Mouse (Mus musculus): Measurements from ENCODE around the gene Prkar2a. TPM values are rescaled to one million over a fixed set of nuclear protein-coding genes. Genes with fewer than 3 reads are reported as not detected.

Gene Prkar2a
- total RNA-seq, 2 experiments from 2014 or later = 43.9 to 47.9 TPM

DNA sequence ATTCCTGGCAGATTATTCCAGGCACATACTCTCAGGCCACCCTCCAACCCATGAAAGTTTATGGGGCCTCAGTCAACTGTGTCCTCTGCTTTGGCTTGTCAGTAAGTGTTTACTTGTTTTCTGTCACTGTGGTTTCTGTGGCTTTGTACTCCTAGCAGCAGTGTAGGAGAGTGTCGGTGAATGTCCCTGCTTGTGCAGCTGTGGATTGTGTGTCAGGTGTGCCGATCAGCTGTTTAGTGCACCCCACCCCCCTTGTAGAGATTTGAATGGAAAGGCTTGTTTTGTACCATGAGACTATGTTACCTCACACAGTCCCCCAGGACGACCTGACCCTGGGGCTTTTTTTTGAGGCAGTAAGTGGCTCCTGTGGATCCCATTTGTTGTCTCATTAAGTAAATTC is 103.6 kb downstream of the Prkar2a start:
- no peak for DNase-seq (ENCODE audit: low spot score in 2 of 2)

DNA sequence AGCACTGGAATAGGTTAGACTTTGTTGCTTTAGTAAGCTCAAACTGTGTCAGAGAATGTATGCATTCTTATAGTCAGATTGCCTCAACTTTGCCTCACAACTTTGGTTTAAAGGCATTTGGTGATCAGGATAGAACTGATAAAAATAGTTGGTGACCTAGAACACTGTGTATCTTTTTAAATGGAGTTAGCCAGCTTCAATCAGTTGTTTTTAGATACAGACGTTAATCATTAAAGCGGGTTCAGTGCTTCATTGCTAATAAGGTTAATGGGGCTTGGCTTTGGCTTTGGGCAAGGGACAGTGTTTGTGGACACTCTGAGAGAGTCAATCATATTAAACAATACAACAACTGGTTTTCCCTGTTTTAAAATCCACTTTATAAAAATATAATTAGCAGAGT is 106.2 kb downstream of the Prkar2a start:
- no peak for DNase-seq (ENCODE audit: low spot score in 2 of 2)

DNA sequence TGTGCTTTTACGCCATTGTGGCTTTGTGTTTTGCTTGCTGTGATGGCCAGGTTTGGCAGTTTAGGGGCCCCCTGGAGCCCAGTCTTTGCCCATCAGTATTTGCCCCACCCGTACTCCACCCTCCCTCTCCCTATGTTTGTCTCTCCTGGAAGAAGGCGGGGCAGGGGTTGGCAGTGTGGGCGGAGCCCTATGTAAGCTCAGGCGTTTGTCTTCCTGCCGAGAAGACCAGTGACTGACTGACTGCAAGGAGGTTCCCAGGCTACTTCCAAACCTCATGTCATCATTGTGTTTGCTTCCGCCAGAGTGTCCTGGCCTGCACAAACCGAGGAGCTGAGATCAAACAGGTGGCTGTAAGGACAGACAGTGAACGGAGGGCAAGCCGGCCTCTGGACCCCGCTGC is 106.6 kb downstream of the Prkar2a start:
- DNase-seq (ENCODE audit: low spot score in 2 of 2) = no peak

DNA sequence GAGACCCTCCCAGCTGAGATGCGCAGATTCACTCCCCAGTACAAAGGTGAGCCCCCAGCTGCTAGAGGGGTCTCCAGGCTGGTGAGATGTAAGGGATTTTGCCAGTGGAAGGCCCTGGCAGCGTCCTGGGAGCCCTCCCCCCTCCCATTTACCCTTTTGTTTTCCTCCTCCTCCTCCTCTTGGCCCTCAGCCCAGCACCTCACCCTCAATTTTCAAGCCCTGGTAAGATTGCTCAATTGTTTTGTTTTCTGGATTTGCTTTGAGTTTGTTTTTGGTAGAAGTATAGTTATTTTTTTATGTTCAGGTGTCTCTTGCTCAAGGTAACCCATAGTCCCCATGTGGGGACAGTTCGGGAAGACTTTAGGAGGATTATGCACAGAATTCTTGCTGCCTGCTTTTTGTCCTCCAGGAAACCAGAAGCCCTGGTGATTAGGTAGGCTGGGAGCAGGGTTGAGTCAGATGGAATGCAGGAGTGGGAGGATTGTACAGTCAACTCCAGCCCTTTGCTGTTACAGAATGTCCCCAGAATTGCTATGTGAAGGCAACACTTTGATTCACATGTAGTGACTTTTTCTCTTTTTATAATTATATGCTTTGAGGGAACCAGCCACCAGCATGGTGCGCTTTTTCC is 107.4 kb downstream of the Prkar2a start:
- no peak for DNase-seq (ENCODE audit: low spot score in 2 of 2)

DNA sequence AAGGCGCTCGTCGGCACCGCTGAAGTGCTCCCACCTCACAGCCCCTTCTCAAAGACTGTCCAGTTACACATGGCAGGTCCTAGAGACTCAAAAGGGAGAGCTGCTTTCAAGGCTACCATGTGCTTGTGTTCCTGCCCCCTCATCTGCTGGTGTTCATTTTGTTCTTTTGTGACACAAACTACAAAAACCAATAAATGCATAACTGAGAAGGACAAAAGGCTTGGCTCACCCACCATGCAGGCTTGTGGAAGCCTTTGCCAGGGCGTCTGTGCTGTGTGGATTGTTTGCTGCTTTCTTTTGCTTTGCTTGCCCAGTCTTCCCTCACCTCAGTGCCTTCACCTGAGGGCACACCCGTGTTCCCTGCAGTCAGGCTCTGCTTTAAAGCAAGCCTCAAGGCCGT is 108.4 kb downstream of the Prkar2a start:
- DNase-seq (ENCODE audit: low spot score in 2 of 2) = no peak

DNA sequence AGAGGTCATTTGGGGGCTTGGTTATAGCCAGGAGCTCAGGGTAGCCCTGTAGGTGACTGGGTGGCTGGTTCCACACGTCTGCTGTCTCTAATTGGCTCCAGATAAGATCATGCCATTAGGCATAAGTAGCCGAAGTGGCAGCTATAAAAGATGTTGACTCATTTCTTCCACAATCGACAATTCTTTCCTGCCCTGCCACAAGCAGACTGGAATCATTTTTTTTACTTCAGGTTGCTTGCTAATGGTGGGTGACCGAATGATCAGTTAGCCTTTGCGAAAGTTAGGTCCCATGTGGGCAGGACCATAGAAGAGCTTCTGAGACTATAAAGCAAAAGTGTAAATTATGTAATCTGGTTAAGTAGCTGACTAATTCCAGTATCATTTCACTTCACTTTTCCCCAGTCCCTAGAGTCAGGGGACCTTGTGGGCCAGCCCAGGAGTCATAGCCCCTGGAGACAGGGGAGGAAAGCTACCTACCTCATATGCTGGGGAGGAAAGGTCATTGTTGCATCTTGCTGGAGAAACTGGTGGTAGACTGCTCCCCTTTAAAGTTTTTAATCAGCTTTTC is 109.5 kb downstream of the Prkar2a start:
- no peak for DNase-seq (ENCODE audit: low spot score in 2 of 2)

DNA sequence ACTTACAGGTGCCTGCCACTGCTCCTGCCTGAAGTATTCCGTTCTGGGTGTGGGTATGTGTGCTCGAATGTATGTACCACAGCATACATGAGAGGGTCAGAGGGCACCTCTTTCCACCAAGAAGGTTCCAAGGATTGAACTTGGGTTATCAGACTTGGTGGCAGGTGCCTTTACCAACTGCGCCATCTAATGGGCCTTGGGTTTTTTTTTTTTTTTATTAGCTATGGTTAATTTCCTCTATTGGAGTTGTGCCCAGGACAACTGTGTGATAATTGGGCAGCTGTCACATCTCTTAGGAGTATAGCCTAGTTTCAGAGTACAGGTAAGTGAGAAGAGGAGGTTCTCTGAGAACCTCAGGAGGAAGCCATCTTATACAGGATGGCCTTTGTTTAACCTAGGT is 110.5 kb downstream of the Prkar2a start:
- DNase-seq (ENCODE audit: low spot score in 2 of 2) = no peak

Small RNAs within 50 kb of the gene (microRNA-seq; reads per million reads assigned to microRNA genes)
- gene Gm26298 = not detected

Other genes with a start within 250 kb of the Prkar2a start
- gene Ccdc71, start 228.8 kb upstream of the Prkar2a start, total RNA-seq (2021) = 10 to 100 TPM; 47.1 to 59.1 TPM
- gene Klhdc8b, start 227.7 kb upstream of the Prkar2a start, total RNA-seq (2021) = 10 to 100 TPM; 55.1 to 58.2 TPM
- gene Lamb2, start 209.6 kb upstream of the Prkar2a start, total RNA-seq (2021) = 100 to 1,000 TPM; 136 to 153 TPM
- gene Usp19, start 198.7 kb upstream of the Prkar2a start, total RNA-seq (2021) = 100 to 1,000 TPM; 225 to 230 TPM
- gene Qars, start 181.6 kb upstream of the Prkar2a start, total RNA-seq (2021) = 100 to 1,000 TPM; 212 to 220 TPM
- gene Qrich1, start 172.5 kb upstream of the Prkar2a start, total RNA-seq (2021) = 100 to 1,000 TPM; 162 to 172 TPM
- 100 to 1,000 TPM; 105 to 106 TPM for gene Impdh2, start 129.0 kb upstream of the Prkar2a start, total RNA-seq (2021)
- 10 to 100 TPM; 55.8 to 58.7 TPM for gene Ndufaf3, start 121.9 kb upstream of the Prkar2a start, total RNA-seq (2021)
- 10 to 100 TPM; 60.3 to 74.2 TPM for gene Dalrd3, start 119.4 kb upstream of the Prkar2a start, total RNA-seq (2021)
- gene Wdr6, start 110.6 kb upstream of the Prkar2a start, total RNA-seq (2021) = 100 to 1,000 TPM; 150 to 157 TPM
- 10 to 100 TPM; 13.4 to 16.2 TPM for gene P4htm, start 91.6 kb upstream of the Prkar2a start, total RNA-seq (2021)
- gene Arih2, start 39.9 kb upstream of the Prkar2a start, total RNA-seq (2021) = 10 to 100 TPM; 80.1 to 80.7 TPM
- gene Slc25a20, start 27.2 kb upstream of the Prkar2a start, total RNA-seq (2021) = 100 to 1,000 TPM in 1 of 2 experiments, 10 to 100 TPM in 1; 92.7 to 115 TPM
- gene Ip6k2, start 94.5 kb downstream of the Prkar2a start, total RNA-seq (2021) = 100 to 1,000 TPM; 124 to 130 TPM
- gene Nckipsd, start 119.1 kb downstream of the Prkar2a start, total RNA-seq (2021) = 10 to 100 TPM; 10.9 to 14.5 TPM
- 10 to 100 TPM; 11.0 to 13.6 TPM for gene Celsr3, start 137.0 kb downstream of the Prkar2a start, total RNA-seq (2021)
- 10 to 100 TPM; 11.4 to 11.9 TPM for gene Slc26a6, start 164.0 kb downstream of the Prkar2a start, total RNA-seq (2021)
- gene Tmem89, start 225.3 kb downstream of the Prkar2a start, total RNA-seq (2021) = under 1 TPM in 1 of 2 experiments, not detected in 1; 0.34 TPM
- 100 to 1,000 TPM; 475 to 524 TPM for gene Uqcrc1, start 247.3 kb downstream of the Prkar2a start, total RNA-seq (2021)